Mouse (Mus musculus): ENCODE results near the gene Atxn7l3b. TPM values are rescaled to one million over a fixed set of nuclear protein-coding genes. Genes with fewer than 3 reads are reported as not detected.

Gene Atxn7l3b
- polyA plus RNA-seq (2012; rRNA removed) = 28.9 and 32.8 TPM in 2 replicates

DNA sequence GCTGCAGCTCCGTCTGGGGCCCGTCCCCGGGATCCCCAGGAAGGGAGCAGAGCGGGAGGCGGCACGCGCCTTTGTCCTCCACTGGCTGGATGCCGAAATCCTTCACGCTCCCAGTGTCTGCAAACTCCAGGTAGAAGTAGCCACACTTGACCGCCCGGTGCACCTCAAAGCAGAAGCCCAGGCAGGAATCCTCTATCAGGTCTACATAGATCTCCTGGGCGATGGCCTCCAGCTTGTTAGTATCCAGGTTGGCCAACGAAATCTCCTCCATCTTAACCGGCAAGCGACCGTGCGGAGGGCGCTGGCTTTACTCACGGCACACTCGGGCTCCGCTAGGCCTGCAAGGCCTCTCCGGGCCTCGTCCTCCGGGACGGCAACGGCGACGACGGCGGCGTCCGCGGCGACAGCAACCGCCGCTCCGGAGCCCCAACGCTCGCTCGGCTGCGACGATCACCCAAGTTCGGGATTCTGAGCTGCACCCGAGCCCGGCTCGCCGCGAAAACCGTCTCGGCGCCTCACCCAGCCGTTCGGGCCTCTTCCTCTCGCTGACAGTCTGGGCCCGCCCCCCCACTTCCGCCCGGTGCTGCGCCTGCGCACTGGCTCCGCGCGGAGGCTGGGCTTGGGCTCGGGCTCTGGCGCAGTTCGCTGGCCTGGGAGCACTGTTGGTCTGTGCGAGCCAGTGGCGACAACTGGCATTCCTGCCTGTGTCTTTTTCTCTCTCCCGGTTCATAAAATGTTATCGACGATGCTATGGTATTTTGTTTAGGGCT is at the start of gene Atxn7l3b:
Gene Atxn7l3b, minus strand, starts transcription at position 550 of the 770 bp plus-strand sequence.
- peak; percentile 47 for DNase-seq (ENCODE audit: low read depth)

DNA sequence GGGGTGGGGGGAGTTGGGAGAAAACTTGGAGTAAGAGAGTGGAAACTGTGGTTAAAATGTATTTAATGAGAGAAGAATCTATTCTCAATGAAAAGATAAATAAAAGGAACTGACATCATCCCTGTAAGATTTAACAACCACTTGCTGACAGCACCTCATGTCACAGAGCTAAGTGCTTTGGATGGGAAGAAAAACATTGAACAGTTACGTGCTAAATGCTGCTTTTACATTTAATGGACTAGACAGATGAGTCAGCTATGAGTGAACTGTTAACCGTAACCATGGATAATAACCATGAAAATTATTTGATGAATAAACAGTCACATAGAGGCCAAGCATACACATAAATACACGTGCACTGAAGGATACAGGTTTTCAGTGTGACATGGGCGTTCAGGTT is 48.8 kb upstream of the Atxn7l3b start:
- no peak for DNase-seq (ENCODE audit: low read depth)

DNA sequence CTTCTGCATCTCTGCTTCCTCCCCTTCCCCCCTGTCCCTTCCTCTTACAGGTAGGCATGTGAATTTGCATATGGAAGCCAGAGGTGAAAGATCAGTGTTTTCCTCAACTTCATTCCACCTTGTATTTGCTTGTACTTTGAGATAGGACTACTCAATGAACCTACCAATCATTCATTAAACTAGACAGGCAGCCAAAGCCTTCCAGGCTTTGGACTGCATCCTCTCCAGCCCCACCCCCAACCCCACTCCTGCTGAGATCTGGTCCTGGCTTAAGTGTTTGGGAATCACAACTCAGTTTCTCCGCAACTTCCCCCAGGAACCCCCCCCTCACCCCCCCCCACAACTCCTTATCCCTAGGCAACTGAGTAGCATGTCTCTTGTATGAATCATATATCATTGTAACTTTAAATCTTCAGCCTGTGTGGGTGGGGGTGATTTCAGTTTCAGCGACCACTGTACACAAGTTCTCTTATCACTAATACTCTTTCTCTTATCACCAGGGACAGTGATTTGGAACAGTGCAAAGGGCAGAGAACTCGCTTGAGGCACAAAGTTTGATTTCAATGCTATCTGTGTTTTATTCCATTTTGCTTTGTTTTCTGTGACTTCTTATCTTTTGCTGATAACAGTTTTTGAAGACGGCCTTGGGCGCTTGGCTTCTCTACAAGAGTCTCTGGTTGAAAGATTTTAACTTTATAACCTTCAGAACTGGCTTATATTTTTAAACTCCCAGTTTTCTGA is 44.7 kb upstream of the Atxn7l3b start:
- DNase-seq (ENCODE audit: low read depth) = no peak

DNA sequence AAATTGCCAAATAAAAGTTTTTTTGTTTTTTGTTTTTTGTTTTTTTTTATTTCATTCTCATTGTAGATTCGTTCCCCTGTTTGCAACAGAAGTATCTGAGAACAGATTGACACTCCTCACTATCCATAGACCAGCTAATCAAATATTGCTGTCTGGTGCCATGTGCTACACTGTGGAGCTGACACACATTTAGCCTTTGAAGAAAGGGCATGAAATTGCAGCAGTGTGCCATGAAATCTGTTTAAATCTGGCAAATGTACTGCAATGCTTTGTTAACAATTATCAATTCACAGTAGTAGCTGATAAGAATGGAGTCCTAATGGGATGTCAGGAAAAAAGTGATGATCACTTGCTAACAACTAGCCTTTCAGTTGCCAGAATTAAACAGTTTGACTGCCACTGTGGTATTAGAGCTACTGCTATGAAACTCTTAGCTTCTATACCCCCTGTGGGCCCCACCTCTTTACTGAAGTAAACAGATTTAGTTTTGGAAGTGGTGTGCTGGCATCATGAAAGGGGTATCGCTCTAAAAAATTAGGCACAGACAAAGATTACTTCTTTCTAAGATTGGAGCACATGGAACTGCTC is 41.3 kb upstream of the Atxn7l3b start:
- no peak for DNase-seq (ENCODE audit: low read depth)

DNA sequence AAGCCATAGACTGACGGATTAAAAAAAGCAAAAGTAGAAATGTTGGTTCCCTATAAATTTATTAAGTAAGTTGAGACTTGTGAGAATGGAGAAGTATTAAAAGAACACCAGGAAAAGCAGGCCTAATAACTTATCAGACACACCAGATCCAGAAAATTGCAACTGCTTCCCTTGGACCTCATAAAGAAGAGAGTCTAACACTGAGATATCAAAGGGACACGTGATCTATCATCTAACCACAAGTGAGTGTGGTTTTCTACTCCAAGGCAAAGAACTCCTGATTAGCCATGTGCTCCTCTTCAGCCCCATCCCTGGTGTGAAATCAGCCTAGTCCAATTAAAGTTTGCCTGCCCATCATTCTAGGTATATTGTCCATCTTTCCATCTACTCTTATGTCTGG is 38.8 kb upstream of the Atxn7l3b start:
- no peak for DNase-seq (ENCODE audit: low read depth)

DNA sequence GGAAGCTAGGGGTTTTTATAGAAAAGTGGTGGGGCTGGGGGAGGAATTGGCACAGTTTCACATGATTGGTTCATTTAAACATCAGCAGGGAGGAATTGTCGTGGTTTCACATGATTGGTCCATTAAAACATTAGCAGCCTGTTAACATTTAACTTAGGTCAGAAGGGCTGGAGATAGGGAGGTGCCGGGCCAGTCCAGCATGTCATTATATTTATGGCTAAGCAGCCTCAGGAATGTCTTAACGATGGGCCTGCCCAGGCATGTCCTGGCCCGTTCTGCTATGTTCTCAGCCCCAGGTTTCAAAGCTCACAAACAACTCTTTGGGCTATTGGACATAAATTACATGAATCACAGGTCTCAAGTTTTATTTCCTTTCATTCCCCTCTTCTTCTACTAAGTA is 33.4 kb upstream of the Atxn7l3b start:
- peak; percentile 2 for DNase-seq (ENCODE audit: low read depth)

DNA sequence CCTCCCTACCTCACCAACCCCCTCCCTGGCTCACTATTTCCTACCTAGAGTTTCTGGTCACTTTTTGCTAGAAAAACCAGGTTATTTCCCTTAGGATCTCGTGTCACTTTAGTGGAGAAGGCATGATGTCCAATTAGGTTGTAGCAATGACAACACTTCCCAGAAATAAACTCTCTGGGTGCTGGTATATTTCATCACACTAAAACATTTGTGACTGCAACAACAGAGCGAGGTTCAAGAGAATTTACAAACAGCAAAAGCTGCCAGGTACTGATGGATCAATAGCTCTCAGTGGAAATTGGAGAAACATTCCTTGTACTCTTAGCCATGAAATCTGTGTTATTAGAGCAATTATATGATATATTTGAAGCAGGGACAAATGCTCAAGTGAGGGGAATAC is 25.3 kb upstream of the Atxn7l3b start:
- no peak for DNase-seq (ENCODE audit: low read depth)

DNA sequence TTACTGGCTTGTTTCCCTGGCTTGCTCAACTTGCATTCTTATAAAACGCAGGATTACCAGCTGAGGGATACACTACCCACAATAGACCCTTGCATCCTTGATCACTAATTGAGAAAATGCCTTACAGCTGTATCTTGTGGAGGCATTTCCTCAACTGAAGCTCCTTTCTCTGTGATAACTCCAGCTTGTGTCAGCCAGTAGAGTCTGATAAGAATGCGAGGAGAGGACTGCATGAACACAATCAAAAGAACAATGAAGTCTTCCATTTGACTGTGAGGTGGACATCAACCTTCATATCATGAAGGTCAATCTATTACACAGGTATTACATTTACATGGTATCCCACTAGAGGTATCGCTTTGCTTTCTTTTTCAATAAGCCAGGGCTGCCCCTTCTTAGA is 19.7 kb upstream of the Atxn7l3b start:
- DNase-seq (ENCODE audit: low read depth) = no peak

DNA sequence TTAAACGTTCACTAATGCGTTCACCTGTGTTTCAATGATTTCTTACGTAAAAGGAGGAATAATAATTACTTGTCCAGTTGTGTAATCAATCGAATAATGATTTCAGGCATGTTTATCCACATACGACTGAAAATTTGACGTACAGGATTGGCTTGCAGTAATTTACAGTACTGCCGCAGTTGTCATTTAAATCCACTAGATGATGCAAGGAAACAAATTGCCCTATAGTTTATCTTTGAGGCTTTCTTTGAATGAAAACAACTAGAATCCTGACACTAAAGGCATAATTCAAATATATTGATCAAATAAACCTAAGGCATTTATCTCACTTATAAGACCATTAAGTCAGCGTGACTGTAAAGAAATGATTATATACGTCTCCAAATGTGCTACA is 418 bp upstream of the Atxn7l3b start:
- DNase-seq (ENCODE audit: low read depth) = no peak

DNA sequence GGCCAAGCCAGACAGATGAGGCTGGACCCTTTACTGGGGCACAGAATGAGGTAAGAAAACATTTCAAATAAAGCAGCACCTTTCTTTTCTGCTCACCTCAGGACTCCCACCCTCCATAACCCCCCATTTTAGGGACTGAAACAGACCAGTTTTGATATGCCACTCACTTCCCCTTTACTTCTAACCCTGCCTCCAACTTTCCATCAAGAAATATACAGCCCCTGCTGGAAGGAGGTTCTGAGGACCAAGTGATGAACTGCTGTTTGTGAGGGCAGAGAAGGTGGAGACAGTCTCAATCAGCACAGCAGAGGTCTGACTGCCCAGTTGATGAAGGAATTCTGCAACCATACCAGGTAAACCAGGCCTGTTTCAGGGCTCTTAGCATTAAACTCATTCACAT is 1.8 kb downstream of the Atxn7l3b start:
- no peak for DNase-seq (ENCODE audit: low read depth)

DNA sequence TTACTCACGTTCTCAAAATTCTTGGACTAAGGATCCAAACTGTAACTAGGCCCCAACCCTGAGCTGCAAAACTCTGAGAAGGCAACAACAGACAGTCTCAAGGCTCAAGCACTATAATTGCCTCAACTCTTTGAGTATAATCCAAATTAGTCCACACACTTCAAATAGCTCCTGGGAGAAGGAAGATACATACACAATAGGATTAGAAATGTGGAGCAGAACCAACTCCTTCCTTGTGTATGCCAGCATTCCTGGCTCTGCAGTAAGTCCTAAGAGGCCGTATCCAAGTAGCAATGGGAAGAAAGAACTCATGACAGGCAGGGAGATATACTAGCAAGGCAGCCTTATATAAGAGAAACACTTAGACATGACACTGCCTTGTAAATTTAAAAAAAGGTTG is 2.5 kb downstream of the Atxn7l3b start:
- DNase-seq (ENCODE audit: low read depth) = peak; percentile 78

DNA sequence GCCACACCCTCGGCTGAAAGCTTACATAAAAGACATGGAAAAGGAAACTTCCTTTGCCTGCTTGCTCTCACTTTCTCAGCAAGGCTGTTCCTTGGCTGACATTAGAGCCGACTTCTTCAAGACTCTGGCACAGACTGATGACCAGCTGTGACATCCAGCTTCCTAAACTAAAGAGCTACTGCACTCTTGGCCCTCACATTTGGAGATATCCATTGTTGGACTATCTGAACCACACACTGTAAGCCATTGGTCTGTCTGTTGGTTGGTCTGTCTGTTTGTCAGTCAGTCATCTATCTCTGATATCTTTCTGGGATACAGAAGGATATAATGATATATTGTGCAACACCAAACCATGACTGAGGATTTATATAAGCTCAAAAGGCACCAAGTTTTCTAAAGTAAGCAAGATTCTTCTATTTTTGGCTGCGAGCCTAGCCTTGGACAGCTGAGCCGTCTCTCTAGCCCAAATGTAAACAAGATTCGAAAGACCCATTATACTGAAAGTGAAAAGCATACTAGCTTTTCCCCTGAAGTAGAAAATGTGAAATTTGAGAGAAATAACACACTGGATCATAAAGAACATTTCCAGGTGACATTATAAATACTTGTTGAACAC is 12.1 kb downstream of the Atxn7l3b start:
- no peak for DNase-seq (ENCODE audit: low read depth)

DNA sequence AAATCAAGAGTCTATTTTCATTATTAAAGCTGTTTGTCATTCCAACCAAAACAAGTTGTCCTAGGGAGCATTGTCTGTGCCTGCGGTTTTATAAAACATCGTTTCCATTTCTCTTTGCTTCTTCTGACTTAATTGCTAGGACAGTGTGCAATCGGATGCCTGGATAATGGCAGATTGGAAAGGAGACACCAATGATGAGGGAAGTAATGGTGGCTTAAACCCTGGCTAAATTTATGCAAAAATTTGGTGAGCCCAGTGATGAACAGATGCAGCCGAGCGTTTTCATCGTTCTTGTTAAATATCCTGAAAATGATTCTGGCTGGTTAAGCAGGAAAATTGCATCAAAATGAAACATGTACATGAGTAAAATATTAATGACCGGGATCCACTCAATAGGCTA is 28.6 kb downstream of the Atxn7l3b start:
- DNase-seq (ENCODE audit: low read depth) = no peak

DNA sequence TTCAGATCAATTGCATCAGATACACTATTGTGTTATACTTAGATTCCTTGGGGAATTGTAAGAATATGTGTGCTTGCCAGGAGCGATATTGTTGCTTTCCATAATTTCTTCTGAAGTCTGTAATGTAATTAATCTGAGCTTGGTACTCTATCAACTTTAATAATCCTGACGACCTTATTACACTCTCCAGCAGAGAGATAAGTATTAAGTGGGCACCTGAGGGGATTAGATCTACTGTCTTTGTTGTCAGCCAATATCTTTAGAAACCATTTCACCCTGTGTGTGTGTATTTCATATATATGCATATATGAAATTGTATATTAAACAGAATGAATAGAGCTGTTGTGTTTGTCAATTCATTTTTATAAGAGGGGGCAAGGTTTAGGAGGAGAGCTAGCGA is 29.0 kb downstream of the Atxn7l3b start:
- DNase-seq (ENCODE audit: low read depth) = no peak

DNA sequence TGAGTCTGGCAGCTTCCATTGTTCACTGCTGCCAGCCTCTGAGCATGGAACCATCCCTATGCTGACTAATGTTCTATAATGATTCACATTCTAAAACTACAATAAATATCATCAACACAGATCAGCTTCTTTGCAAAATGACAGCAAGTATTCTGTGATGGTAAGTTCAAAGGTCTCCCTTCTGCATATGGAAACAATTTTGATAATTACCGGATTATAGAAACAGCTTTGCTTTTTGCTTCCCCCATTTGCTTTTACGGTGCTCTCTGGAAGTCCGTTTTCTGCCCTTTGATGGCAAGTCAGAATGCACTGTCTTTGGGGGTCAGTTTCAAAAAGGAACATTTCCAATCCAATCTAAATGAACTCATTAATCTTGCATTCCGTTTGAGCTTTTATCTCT is 32.2 kb downstream of the Atxn7l3b start:
- no peak for DNase-seq (ENCODE audit: low read depth)

DNA sequence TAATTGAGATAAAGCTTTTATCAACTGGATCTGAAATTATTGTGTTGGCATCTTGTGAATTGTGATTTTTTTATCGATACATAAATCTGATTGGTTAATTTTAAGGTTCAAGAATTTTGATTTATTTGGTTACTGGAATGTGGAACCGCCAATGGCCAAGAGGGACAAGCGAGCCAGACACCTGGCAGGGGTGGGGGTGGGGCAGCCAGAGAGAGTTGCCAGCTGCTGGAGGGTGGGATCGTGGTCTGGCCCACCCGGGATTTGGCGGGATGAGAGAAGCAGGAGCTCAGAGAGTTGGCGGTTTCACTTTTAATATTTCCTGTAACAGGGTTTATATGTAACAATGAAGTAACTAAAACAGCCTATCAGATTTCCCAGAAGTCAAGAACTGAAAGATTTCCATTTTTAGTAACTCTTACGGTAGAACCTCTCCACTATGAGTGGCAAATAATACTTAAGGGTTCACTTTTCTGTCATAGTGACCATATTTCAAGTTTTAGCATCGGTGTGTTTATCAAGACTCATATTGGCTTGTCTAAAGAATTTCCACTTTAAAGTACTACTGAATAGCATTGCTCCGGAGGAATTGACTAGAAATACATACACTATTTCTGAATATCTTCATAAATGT is 35.1 kb downstream of the Atxn7l3b start:
- no peak for DNase-seq (ENCODE audit: low read depth)

DNA sequence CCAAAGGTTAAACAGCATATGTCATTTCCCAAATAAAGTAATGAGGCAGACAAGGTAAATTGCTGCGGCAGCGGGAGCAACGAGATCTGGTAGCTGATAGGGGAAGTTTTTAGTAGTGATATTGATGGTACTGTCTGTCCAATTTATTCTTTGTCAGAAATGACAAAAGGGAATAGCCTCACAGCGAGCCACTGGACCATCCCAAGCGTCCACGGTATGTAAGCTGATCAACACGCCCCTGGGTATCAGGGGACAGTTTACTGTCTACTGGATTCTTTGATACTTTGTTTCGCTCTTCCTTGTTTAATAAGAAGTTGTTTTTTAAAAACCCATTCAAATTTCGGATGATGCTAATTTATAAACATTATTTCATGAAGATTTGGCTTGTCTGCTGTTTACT is 44.7 kb downstream of the Atxn7l3b start:
- no peak for DNase-seq (ENCODE audit: low read depth)

DNA sequence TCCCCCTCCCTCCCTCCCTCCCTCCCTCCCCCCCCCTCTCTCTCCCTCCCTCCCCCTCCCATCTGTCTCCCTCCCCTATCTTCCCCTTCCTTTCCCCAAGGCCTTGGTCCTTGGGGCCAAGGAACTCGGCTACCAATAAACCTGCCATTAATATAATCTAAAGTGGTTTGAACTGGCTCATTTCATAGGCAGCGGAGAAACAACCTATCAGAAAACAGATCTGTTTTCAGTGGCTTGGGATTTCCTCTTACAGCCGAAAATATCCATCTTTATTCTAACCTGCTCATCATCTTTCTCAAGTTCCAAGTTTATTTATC is 45.2 kb downstream of the Atxn7l3b start:
- DNase-seq (ENCODE audit: low read depth) = no peak

DNA sequence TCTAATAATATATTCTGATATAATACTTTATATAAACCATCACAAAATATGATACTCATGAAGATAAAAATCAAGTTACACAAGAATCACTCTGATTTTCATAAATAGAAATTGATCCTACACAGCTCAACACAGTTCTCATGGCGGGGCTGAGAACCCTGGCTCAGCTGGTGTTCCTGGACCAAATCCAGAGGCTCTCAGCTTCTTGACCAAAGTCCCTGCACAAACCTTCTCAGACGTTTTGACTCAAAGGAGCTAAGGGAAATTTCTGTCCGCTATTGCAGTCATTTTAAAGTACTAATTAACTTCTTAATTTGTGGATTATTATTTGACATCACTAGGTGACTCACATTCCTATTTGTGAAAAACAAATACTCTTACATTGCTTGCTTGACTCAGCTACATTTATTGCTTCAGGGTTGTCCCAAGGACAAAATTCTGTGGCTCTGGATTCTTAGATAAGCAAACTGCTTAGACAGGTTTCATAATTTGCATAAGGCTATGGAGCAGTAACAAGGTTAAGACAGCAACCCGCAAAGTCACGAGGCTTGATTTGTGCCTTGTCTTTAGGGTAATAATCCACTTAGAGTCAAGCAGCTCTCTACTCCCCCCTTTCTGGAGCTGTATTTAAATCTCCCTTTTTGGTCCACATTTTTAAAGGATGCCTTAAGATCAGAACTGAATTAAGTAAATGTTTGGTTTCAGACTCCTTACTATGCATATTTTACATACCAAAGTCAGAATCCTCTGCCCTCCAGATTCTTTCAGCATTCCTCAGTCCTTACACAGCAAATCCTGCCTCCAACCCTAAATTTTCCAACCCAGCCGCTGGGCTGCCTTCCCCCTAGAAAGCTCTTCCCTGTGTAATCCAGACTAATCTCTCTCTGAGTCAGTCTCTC is 45.8 kb downstream of the Atxn7l3b start:
- no peak for DNase-seq (ENCODE audit: low read depth)

DNA sequence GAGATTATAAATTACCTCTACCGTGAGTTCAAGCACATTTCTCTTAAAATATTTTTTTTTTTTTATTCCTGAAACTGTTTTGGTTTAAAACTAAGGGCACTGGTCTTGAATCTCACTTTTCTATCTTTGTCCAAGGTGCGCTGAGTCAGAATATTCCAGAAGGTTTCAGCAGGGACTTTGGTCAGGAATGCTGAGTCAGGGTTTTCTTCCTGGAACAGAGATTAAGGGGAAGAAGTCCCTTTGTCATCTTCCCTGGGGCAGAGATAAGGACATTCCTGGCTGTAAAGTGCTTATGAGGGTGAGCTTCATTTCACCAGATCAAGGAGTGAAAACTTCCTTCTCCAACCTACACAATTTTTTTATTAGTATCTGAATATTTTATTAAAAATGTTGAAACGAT is 46.7 kb downstream of the Atxn7l3b start:
- no peak for DNase-seq (ENCODE audit: low read depth)
